Mouse (Mus musculus) splenic B cell, adult 2 months (primary cell): ENCODE results near the gene Lmod3.
A peak's percentile ranks its signal among the peaks of the same experiment; 100 is the strongest.
"Not testable (repeated sequence)": the region's sequence is repeated elsewhere in the genome, so short reads cannot be mapped to it uniquely, and the experiment has no call there.

ENCODE experiments used
- DNase-seq: peaks from one replicate; pipeline ENCODE4 v3.0.0-alpha.2; 2011; ENCODE audit warnings: low read depth, low spot score
- H3K27me3 ChIP-seq: 2 replicates; pipeline ENCODE4 v1.6.1; 2012; ENCODE audit warnings: mild to moderate bottlenecking, low read length, moderate library complexity, mixed read lengths; ENCODE audit not compliant: control insufficient read depth, poor library complexity, insufficient read depth, severe bottlenecking
- H3K36me3 ChIP-seq: 2 replicates; pipeline ENCODE4 v1.6.1; 2012; ENCODE audit warnings: mild to moderate bottlenecking, low read length, moderate library complexity, mixed read lengths; ENCODE audit not compliant: control insufficient read depth, poor library complexity, insufficient read depth, severe bottlenecking

Gene Lmod3

GRCm38 (mm10) chr6:97265240-97265639 lies 12.7 kb upstream of the Lmod3 start:
- Histone ChIP-seq H3K27me3 (no peaks in the 10 kb centered on the region), H3K36me3 (no peaks in the 10 kb centered on the region)
- DNase-seq = no peak

GRCm38 (mm10) chr6:97263750-97264149 lies 11.2 kb upstream of the Lmod3 start:
- H3K36me3 ChIP-seq, H3K27me3 ChIP-seq: not testable (repeated sequence)
- peak; percentile 33 for DNase-seq

GRCm38 (mm10) chr6:97262229-97262628 lies 9.7 kb upstream of the Lmod3 start:
- no peak for DNase-seq
- Histone ChIP-seq H3K27me3 (no peaks in the 10 kb centered on the region), H3K36me3 (no peaks in the 10 kb centered on the region)

- not testable (repeated sequence) for H3K27me3 ChIP-seq, DNase-seq
Observed at GRCm38 (mm10) chr6:97259926-97260325, 7.4 kb upstream of the Lmod3 start.

GRCm38 (mm10) chr6:97258489-97258888 lies 5.9 kb upstream of the Lmod3 start:
- no peak for DNase-seq
- H3K27me3 ChIP-seq = no peaks in the 10 kb centered on the region
- H3K36me3 ChIP-seq = no peaks in the 10 kb centered on the region

More at GRCm38 (mm10) chr6:97259926-97260325, 7.4 kb upstream of the Lmod3 start:
- H3K36me3 ChIP-seq = not testable (repeated sequence)

- H3K27me3 ChIP-seq = no peaks in the 10 kb centered on the region
- no peaks in the 10 kb centered on the region for H3K36me3 ChIP-seq
- no peak for DNase-seq
Observed at GRCm38 (mm10) chr6:97252086-97252485, 473 bp downstream of the Lmod3 start.

- DNase-seq = peak; percentile 74
- Histone ChIP-seq H3K36me3 (no peaks in the 10 kb centered on the region), H3K27me3 (no peaks in the 10 kb centered on the region)
Observed at GRCm38 (mm10) chr6:97250966-97251365, 1.6 kb downstream of the Lmod3 start.

- no peaks in the 10 kb centered on the region for H3K27me3 ChIP-seq
- DNase-seq = no peak
- H3K36me3 ChIP-seq = no peaks in the 10 kb centered on the region
Observed at GRCm38 (mm10) chr6:97245200-97245599, 7.4 kb downstream of the Lmod3 start.

GRCm38 (mm10) chr6:97242522-97242921 lies 10.0 kb downstream of the Lmod3 start:
- no peak for DNase-seq
- Histone ChIP-seq H3K36me3 (no peaks in the 10 kb centered on the region), H3K27me3 (no peaks in the 10 kb centered on the region)

- no peaks in the 10 kb centered on the region for H3K36me3 ChIP-seq
- no peaks in the 10 kb centered on the region for H3K27me3 ChIP-seq
- no peak for DNase-seq
Observed at GRCm38 (mm10) chr6:97240092-97240491, 12.5 kb downstream of the Lmod3 start.

GRCm38 (mm10) chr6:97239360-97239759 lies 13.2 kb downstream of the Lmod3 start:
- DNase-seq = no peak
- no peaks in the 10 kb centered on the region for H3K27me3 ChIP-seq

GRCm38 (mm10) chr6:97236088-97236487 lies 16.5 kb downstream of the Lmod3 start:
- no peak for DNase-seq
- H3K36me3 ChIP-seq = peaks cover 8% of the 10 kb centered on the region
- no peaks in the 10 kb centered on the region for H3K27me3 ChIP-seq

More at GRCm38 (mm10) chr6:97239360-97239759, 13.2 kb downstream of the Lmod3 start:
- H3K36me3 ChIP-seq = no peaks in the 10 kb centered on the region; the same call in 1 of the 2 replicates

GRCm38 (mm10) chr6:97234911-97235668 lies 17.5 kb downstream of the Lmod3 start:
- DNase-seq = no peak
- no peaks in the 10 kb centered on the region for H3K27me3 ChIP-seq
- peaks cover 11% of the 10 kb centered on the region for H3K36me3 ChIP-seq

GRCm38 (mm10) chr6:97227067-97227847 lies 25.3 kb downstream of the Lmod3 start:
- H3K36me3 ChIP-seq = peaks cover 9% of the 10 kb centered on the region
- no peaks in the 10 kb centered on the region for H3K27me3 ChIP-seq
- DNase-seq = no peak

- peaks cover 7% of the 10 kb centered on the region for H3K36me3 ChIP-seq
- DNase-seq = no peak
- H3K27me3 ChIP-seq = no peaks in the 10 kb centered on the region
Observed at GRCm38 (mm10) chr6:97226083-97226491, 26.5 kb downstream of the Lmod3 start.
